Mouse (Mus musculus) heart, embryonic 14.5 days (tissue): ENCODE measurements around the gene Fem1a. TPM values are rescaled to one million over a fixed set of nuclear protein-coding genes. Genes with fewer than 3 reads are reported as not detected.

ENCODE experiments used
- ATAC-seq: fragments of 200-750 bp; cut with Nextera tagmentation; 2 replicates; pipeline ENCODE4 v1.8.0; 2017; ENCODE audit warnings: low read depth, moderate TSS enrichment; ENCODE audit not compliant: insufficient number of reproducible peaks, insufficient read depth, low FRiP score
- H3K27ac ChIP-seq, 2 experiments: fragments of 200-500 bp in 1 of 2; fragments of 300-500 bp in 1 of 2; sonication (generic) in 1 of 2; replicated peaks in 1 of 2; 2 replicates each; pipeline ENCODE4 v1.5.1; 2012 to 2014; ENCODE audit warnings: low read depth in 2 of 2, low read length in 2 of 2, control low read depth in 1 of 2, mild to moderate bottlenecking in 1 of 2, mixed read lengths in 1 of 2; ENCODE audit not compliant: control insufficient read depth in 1 of 2, insufficient read depth in 1 of 2
- H3K27me3 ChIP-seq: fragments of 300-500 bp; sonication (generic); 2 replicates; pipeline ENCODE4 v1.6.1; 2014; ENCODE audit warnings: mild to moderate bottlenecking, low read length, control low read depth; ENCODE audit not compliant: control insufficient read depth, insufficient read depth
- H3K36me3 ChIP-seq: fragments of 300-500 bp; sonication (generic); 2 replicates; pipeline ENCODE4 v1.6.1; 2014; ENCODE audit warnings: mild to moderate bottlenecking, control low read depth, low read length, mixed read lengths; ENCODE audit not compliant: control insufficient read depth, insufficient read depth
- H3K4me1 ChIP-seq, 2 experiments: fragments of 200-500 bp in 1 of 2; fragments of 300-500 bp in 1 of 2; sonication (generic) in 1 of 2; 2 replicates each; pipeline ENCODE4 v1.6.1; 2012 to 2014; ENCODE audit warnings: low read length in 2 of 2, control low read depth in 1 of 2, mixed read lengths in 1 of 2; ENCODE audit not compliant: control insufficient read depth in 2 of 2, insufficient read depth in 2 of 2
- H3K4me2 ChIP-seq: fragments of 300-500 bp; sonication (generic); 2 replicates; pipeline ENCODE4 v1.6.1; 2014; ENCODE audit warnings: mild to moderate bottlenecking, low read length
- H3K4me3 ChIP-seq, 2 experiments: fragments of 200-500 bp in 1 of 2; fragments of 300-500 bp in 1 of 2; sonication (generic) in 1 of 2; 2 replicates each; pipeline ENCODE4 v1.5.1; 2012 to 2014; ENCODE audit warnings: low read length in 2 of 2, mild to moderate bottlenecking in 2 of 2, control low read depth in 1 of 2, low read depth in 1 of 2, moderate library complexity in 1 of 2; ENCODE audit not compliant: control insufficient read depth in 1 of 2, insufficient read depth in 1 of 2
- H3K9ac ChIP-seq: fragments of 300-500 bp; sonication (generic); 2 replicates; pipeline ENCODE4 v1.6.1; 2014; ENCODE audit warnings: mild to moderate bottlenecking, low read length
- H3K9me3 ChIP-seq: fragments of 300-500 bp; sonication (generic); 2 replicates; pipeline ENCODE4 v1.6.1; 2016; ENCODE audit warnings: low read length, control low read depth; ENCODE audit not compliant: control insufficient read depth
- WGBS: fragments of 180-500 bp; shearing (Covaris S2); extraction: QIAGEN DNeasy Blood & Tissue Kit; methylation state at CpG from one replicate; pipeline ENCODE4 v1.1.7; 2014; 5-methylcytosine and 5-hydroxymethylcytosine counted together
- polyA plus RNA-seq: library from polyadenylated mRNA; unstranded; fragments of >200 nt; fragmentation: Nextera tagmentation; extraction: Ambion mirVana; gene quantifications from 2 replicates; pipeline ENCODE4 v1.2.1, GENCODE M21; 2014

The Fem1a gene
- 23.6 and 25.9 TPM in 2 replicates for polyA plus RNA-seq

GRCm38 (mm10) chr17:56256239-56256881, at the start of gene Fem1a:
Gene Fem1a (plus strand): TSS chr17:56256810.
- peak; percentile 86 for ATAC-seq
- Histone ChIP-seq H3K9me3 (no peaks in the 10 kb centered on the region), H3K27ac (peak within 1 kb of the TSS; percentile 93 to 96), H3K9ac (peak within 1 kb of the TSS; percentile 81), H3K4me2 (peak within 1 kb of the TSS; percentile 94), H3K4me1 (peaks cover 27 to 40% of the 10 kb centered on the region in 2 experiments), H3K4me3 (peak within 1 kb of the TSS; percentile 63), H3K27me3 (no peaks in the 10 kb centered on the region), H3K36me3 (peaks cover 38% of the 10 kb centered on the region)
- under 1% methylated on average over 28 of the region's 28 CpGs for WGBS

- Histone ChIP-seq H3K9ac (no peak overlapping the region), H3K4me1 (no peaks in the 10 kb centered on the region), H3K36me3 (peaks cover 100% of the 10 kb centered on the region), H3K27me3 (no peaks in the 10 kb centered on the region), H3K4me3 (no peak overlapping the region), H3K27ac (no peak overlapping the region), H3K4me2 (no peak overlapping the region), H3K9me3 (no peaks in the 10 kb centered on the region)
- ATAC-seq: no peak
- 80% methylated on average over 6 of the region's 6 CpGs for WGBS
These were observed 49.5 kb upstream of the Fem1a start for GRCm38 (mm10) chr17:56206986-56207674.

GRCm38 (mm10) chr17:56207963-56208530, 48.6 kb upstream of the Fem1a start:
- no peaks in the 10 kb centered on the region for H3K9me3 ChIP-seq
- H3K4me1 ChIP-seq: no peaks in the 10 kb centered on the region
- H3K4me3 ChIP-seq: no peak overlapping the region
- peaks cover 92% of the 10 kb centered on the region for H3K36me3 ChIP-seq
- H3K9ac ChIP-seq: no peak overlapping the region
- ATAC-seq: no peak
- WGBS: 88% methylated on average over 9 of the region's 9 CpGs
- H3K4me2 ChIP-seq: no peak overlapping the region
- H3K27ac ChIP-seq: no peak overlapping the region
- no peaks in the 10 kb centered on the region for H3K27me3 ChIP-seq

- Histone ChIP-seq H3K9me3 (no peaks in the 10 kb centered on the region), H3K9ac (no peak overlapping the region), H3K4me2 (no peak overlapping the region), H3K4me1 (no peaks in the 10 kb centered on the region), H3K36me3 (peaks cover 84% of the 10 kb centered on the region), H3K4me3 (no peak overlapping the region), H3K27ac (no peak overlapping the region), H3K27me3 (no peaks in the 10 kb centered on the region)
- WGBS: 94% methylated on average over 3 of the region's 3 CpGs
- no peak for ATAC-seq
These were observed 47.8 kb upstream of the Fem1a start for GRCm38 (mm10) chr17:56208821-56209220.

- Histone ChIP-seq H3K4me2 (no peak overlapping the region), H3K27me3 (no peaks in the 10 kb centered on the region), H3K9ac (no peak overlapping the region), H3K27ac (no peak overlapping the region), H3K9me3 (no peaks in the 10 kb centered on the region), H3K4me3 (no peak overlapping the region), H3K4me1 (no peaks in the 10 kb centered on the region), H3K36me3 (peaks cover 67% of the 10 kb centered on the region)
- ATAC-seq: no peak
- 68% methylated on average over 2 of the region's 2 CpGs for WGBS
These were observed 45.5 kb upstream of the Fem1a start for GRCm38 (mm10) chr17:56211090-56211489.

DNA sequence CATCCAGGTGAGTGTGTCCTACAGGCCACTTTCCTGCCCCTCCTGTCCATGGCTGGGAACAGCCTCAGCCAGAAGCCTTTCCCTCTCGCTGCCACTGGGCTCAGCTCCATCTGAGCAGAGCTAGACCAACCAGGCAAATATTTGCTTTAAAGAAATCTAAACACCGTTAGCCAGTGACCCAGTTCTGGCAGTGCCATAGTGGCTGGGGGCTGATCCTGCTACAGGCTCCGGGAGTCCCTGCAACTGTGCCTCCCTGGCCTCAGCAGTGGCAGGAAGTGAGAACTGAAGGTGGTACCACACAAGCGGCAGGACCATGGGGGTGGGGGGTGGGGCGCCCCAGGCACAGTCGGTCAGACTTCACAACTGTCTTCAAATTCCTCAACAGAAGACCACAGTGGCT, 43.9 kb upstream of the Fem1a start:
- H3K9ac ChIP-seq: no peak overlapping the region

DNA sequence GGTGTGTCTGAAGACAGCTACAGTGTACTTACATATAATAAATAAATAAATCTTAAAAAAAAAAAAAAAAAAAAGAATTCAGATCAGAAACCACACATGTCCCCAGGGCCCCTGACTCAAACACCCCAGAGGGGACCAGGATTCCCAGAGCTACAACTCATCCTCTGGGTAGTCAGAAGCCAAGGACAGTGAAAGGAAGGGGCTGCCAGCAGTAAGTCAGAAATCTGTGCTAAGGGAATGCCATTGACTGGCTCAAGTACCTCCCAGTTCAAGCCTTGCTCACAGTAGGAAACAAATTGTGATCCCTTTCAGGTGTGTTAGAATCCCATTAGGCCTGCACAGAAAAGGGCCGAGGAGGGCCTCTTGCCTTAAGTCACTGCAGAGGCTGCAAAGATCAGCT, 42.4 kb upstream of the Fem1a start:
- Histone ChIP-seq H3K9ac (no peak overlapping the region), H3K27me3 (no peaks in the 10 kb centered on the region), H3K27ac (no peak overlapping the region), H3K4me2 (no peak overlapping the region), H3K36me3 (peaks cover 36% of the 10 kb centered on the region), H3K4me1 (peaks cover 8 to 16% of the 10 kb centered on the region in 2 experiments; a peak in 3 of 4 replicates), H3K9me3 (no peaks in the 10 kb centered on the region), H3K4me3 (no peak overlapping the region)
- ATAC-seq: no peak
- WGBS: 87% methylated on average over 1 of the region's 1 CpGs

More for the DNA sequence above, 43.9 kb upstream of the Fem1a start:
- WGBS: 63% methylated on average over 6 of the region's 6 CpGs
- H3K36me3 ChIP-seq: peaks cover 51% of the 10 kb centered on the region
- H3K9me3 ChIP-seq: no peaks in the 10 kb centered on the region
- H3K4me1 ChIP-seq: peaks cover 4 to 12% of the 10 kb centered on the region in 2 experiments; a peak in 3 of 4 replicates
- H3K27ac ChIP-seq: no peak overlapping the region
- H3K27me3 ChIP-seq: no peaks in the 10 kb centered on the region
- no peak for ATAC-seq
- no peak overlapping the region for H3K4me3 ChIP-seq
- H3K4me2 ChIP-seq: no peak overlapping the region
